Mouse (Mus musculus) CH12.LX (cell line): ENCODE results near the gene Slc39a7. TPM values are rescaled to one million over a fixed set of nuclear protein-coding genes. Genes with fewer than 3 reads are reported as not detected.

Experiments
- DNase-seq: peaks from one replicate; pipeline ENCODE4 v3.0.0-alpha.2; 2013; ENCODE audit errors: extremely low read depth
- H3K27ac ChIP-seq: 2 replicates; pipeline ENCODE4 v1.5.1; 2012; ENCODE audit warnings: low read depth, mild to moderate bottlenecking, control low read depth, moderate library complexity; ENCODE audit not compliant: insufficient read depth
- H3K27me3 ChIP-seq: replicated peaks from 2 replicates; pipeline ENCODE3; 2012; ENCODE audit warnings: inconsistent platforms
- H3K36me3 ChIP-seq, 2 experiments: replicated peaks in 1 of 2; 2 replicates each; pipeline versions ENCODE3 to v1.6.1; 2012; ENCODE audit warnings: inconsistent platforms in 1 of 2, low read length in 1 of 2, mild to moderate bottlenecking in 1 of 2, mixed read lengths in 1 of 2, moderate library complexity in 1 of 2; ENCODE audit not compliant: control insufficient read depth in 1 of 2, insufficient read depth in 1 of 2
- H3K4me1 ChIP-seq, 2 experiments: 2 replicates each; pipeline ENCODE4 v1.6.1; 2012; ENCODE audit warnings: inconsistent platforms in 1 of 2, moderate library complexity in 1 of 2; ENCODE audit not compliant: insufficient read depth in 2 of 2, control insufficient read depth in 1 of 2
- H3K4me2 ChIP-seq: 2 replicates; pipeline ENCODE4 v1.6.1; 2012; ENCODE audit warnings: low read depth, mild to moderate bottlenecking, control low read depth; ENCODE audit not compliant: poor library complexity, insufficient read depth, severe bottlenecking
- H3K4me3 ChIP-seq, 3 experiments: fragments of 150-350 bp in 1 of 3; sonication (generic) in 1 of 3; replicated peaks in 1 of 3; 2 replicates each; pipeline versions ENCODE3 to v1.5.1; 2011 to 2012; ENCODE audit warnings: low read depth in 2 of 3, low read length in 2 of 3, mild to moderate bottlenecking in 2 of 3, moderate library complexity in 2 of 3, control low read depth in 1 of 3, improper control_type of control experiment in 1 of 3, inconsistent platforms in 1 of 3, mixed read lengths in 1 of 3; ENCODE audit not compliant: poor library complexity in 1 of 3
- H3K79me2 ChIP-seq: replicated peaks from 2 replicates; pipeline ENCODE4 v1.6.1; 2012; ENCODE audit warnings: mild to moderate bottlenecking, moderate library complexity; ENCODE audit not compliant: control insufficient read depth, poor library complexity, insufficient read depth, severe bottlenecking; ENCODE audit errors: extremely low read depth
- H3K9ac ChIP-seq: 2 replicates; pipeline ENCODE4 v1.6.1; 2012; ENCODE audit warnings: low read depth, mild to moderate bottlenecking, control low read depth, moderate library complexity; ENCODE audit not compliant: insufficient read depth
- H3K9me3 ChIP-seq: replicated peaks from 2 replicates; pipeline ENCODE3; 2012; ENCODE audit warnings: low read length, inconsistent platforms, mixed read lengths
- CHD1 ChIP-seq: IDR thresholded peaks from 2 replicates; pipeline ENCODE4 v1.6.1; 2012; ENCODE audit warnings: low read depth, low read length, improper control_type of control experiment, inconsistent platforms
- CTCF ChIP-seq, 2 experiments: IDR thresholded peaks in 1 of 2; conservative IDR thresholded peaks in 1 of 2; 2 replicates each; pipeline ENCODE4 v1.5.1; 2011 to 2012; ENCODE audit warnings: low read depth in 2 of 2, low read length in 2 of 2, improper control_type of control experiment in 1 of 2, inconsistent platforms in 1 of 2, mild to moderate bottlenecking in 1 of 2, moderate library complexity in 1 of 2
- E2F4 ChIP-seq: IDR thresholded peaks from 2 replicates; pipeline ENCODE4 v1.6.1; 2011; ENCODE audit warnings: low read depth, low read length, improper control_type of control experiment; ENCODE audit not compliant: insufficient replicate concordance
- ELF1 ChIP-seq: IDR thresholded peaks from 2 replicates; pipeline ENCODE4 v1.6.1; 2014; ENCODE audit warnings: low read depth, mild to moderate bottlenecking, inconsistent platforms, low read length, improper control_type of control experiment
- EP300 ChIP-seq: IDR thresholded peaks from 2 replicates; pipeline ENCODE4 v1.6.1; 2011; ENCODE audit warnings: low read length, improper control_type of control experiment
- ETS1 ChIP-seq: conservative IDR thresholded peaks from 2 replicates; pipeline ENCODE4 v1.6.1; 2012; ENCODE audit warnings: low read depth, mild to moderate bottlenecking, inconsistent platforms, low read length, improper control_type of control experiment, moderate library complexity
- HCFC1 ChIP-seq: IDR thresholded peaks from 2 replicates; pipeline ENCODE4 v1.6.1; 2012; ENCODE audit warnings: low read depth, mild to moderate bottlenecking, inconsistent platforms, low read length, improper control_type of control experiment
- IRF4 ChIP-seq: IDR thresholded peaks from 2 replicates; pipeline ENCODE4 v1.6.1; 2014; ENCODE audit warnings: low read depth, mild to moderate bottlenecking, inconsistent platforms, low read length, improper control_type of control experiment
- MAFK ChIP-seq: IDR thresholded peaks from 2 replicates; pipeline ENCODE4 v1.6.1; 2011; ENCODE audit warnings: low read length, improper control_type of control experiment; ENCODE audit not compliant: insufficient replicate concordance
- MEF2A ChIP-seq: IDR thresholded peaks from 2 replicates; pipeline ENCODE4 v1.6.1; 2014; ENCODE audit warnings: low read depth, mild to moderate bottlenecking, inconsistent platforms, low read length, improper control_type of control experiment, borderline replicate concordance
- MXI1 ChIP-seq: IDR thresholded peaks from 2 replicates; pipeline ENCODE4 v1.6.1; 2011; ENCODE audit warnings: mild to moderate bottlenecking, low read depth, low read length, improper control_type of control experiment
- MYC ChIP-seq: IDR thresholded peaks from 2 replicates; pipeline ENCODE4 v1.6.1; 2011; ENCODE audit warnings: low read depth, mild to moderate bottlenecking, improper control_type of control experiment, low read length
- NELFE ChIP-seq: IDR thresholded peaks from 2 replicates; pipeline ENCODE4 v1.6.1; 2011; ENCODE audit warnings: low read depth, low read length, improper control_type of control experiment
- NRF1 ChIP-seq: IDR thresholded peaks from 2 replicates; pipeline ENCODE4 v1.6.1; 2014; ENCODE audit warnings: low read depth, mild to moderate bottlenecking, inconsistent platforms, low read length, improper control_type of control experiment, moderate library complexity
- PAX5 ChIP-seq: IDR thresholded peaks from 2 replicates; pipeline ENCODE4 v1.6.1; 2012; ENCODE audit warnings: low read length, inconsistent platforms, mixed read lengths
- POLR2A ChIP-seq: IDR thresholded peaks from 2 replicates; pipeline ENCODE4 v1.6.1; 2011; ENCODE audit warnings: low read depth, mild to moderate bottlenecking, improper control_type of control experiment, low read length
- POLR2AphosphoS2 ChIP-seq: IDR thresholded peaks from 2 replicates; pipeline ENCODE4 v1.6.1; 2011; ENCODE audit warnings: low read depth, low read length, improper control_type of control experiment
- RAD21 ChIP-seq: IDR thresholded peaks from 2 replicates; pipeline ENCODE4 v1.6.1; 2011; ENCODE audit warnings: low read depth, mild to moderate bottlenecking, low read length, improper control_type of control experiment, moderate library complexity
- RCOR1 ChIP-seq: conservative IDR thresholded peaks from 2 replicates; pipeline ENCODE4 v1.6.1; 2012; ENCODE audit warnings: low read depth, mild to moderate bottlenecking, inconsistent platforms, low read length, improper control_type of control experiment
- SIN3A ChIP-seq: IDR thresholded peaks from 2 replicates; pipeline ENCODE4 v1.6.1; 2012; ENCODE audit warnings: low read length, improper control_type of control experiment, inconsistent platforms
- SMC3 ChIP-seq: IDR thresholded peaks from 2 replicates; pipeline ENCODE4 v1.6.1; 2011; ENCODE audit warnings: low read depth, low read length, improper control_type of control experiment
- TBP ChIP-seq: conservative IDR thresholded peaks from 2 replicates; pipeline ENCODE4 v1.6.1; 2011; ENCODE audit warnings: low read depth, low read length, improper control_type of control experiment
- TCF12 ChIP-seq: IDR thresholded peaks from 2 replicates; pipeline ENCODE4 v1.6.1; 2014; ENCODE audit warnings: low read depth, mild to moderate bottlenecking, inconsistent platforms, low read length, improper control_type of control experiment
- ZC3H11A ChIP-seq: IDR thresholded peaks from 2 replicates; pipeline ENCODE4 v1.6.1; 2012; ENCODE audit warnings: low read depth, mild to moderate bottlenecking, inconsistent platforms, low read length, improper control_type of control experiment
- ZKSCAN1 ChIP-seq: IDR thresholded peaks from 2 replicates; pipeline ENCODE4 v1.6.1; 2012; ENCODE audit warnings: low read depth, inconsistent platforms, low read length, improper control_type of control experiment, borderline replicate concordance
- dilution Hi-C: fragments of 300-500 bp; cut with MboI; formaldehyde crosslinking; loops from 2 replicates; pipeline ENCODE4 v1.14.3; 2020; ENCODE audit warnings: low sequenced_read_pairs; ENCODE audit not compliant: extremely low pct_unique_long_range_greater_than_20kb, extremely low pct_ligation_motif_present
- in situ Hi-C: fragments of 300-500 bp; cut with MboI; formaldehyde crosslinking; loops from 3 replicates; pipeline ENCODE4 v1.14.3; 2019; ENCODE audit warnings: low sequenced_read_pairs, low pct_ligation_motif_present, low pct_unique_long_range_greater_than_20kb, mixed read lengths
- polyA plus RNA-seq: library from polyadenylated mRNA; unstranded; fragments of >175 nt; gene quantifications from 2 replicates; pipeline ENCODE4 v1.2.1, GENCODE M21; 2012; ENCODE audit warnings: low read depth; ENCODE audit not compliant: insufficient read length
- total RNA-seq, 2 experiments: library from RNA; depleted of rRNA; stranded (reverse); fragments of 300-350 nt in 1 of 2; fragments of >200 nt in 1 of 2; gene quantifications; 2 replicates each; pipeline ENCODE4 v1.2.3; 2012 to 2014

The Slc39a7 gene
- total and polyA plus RNA-seq, 3 experiments, result 96.8 to 116 (median 105) TPM

GRCm38 (mm10) chr17:34077549-34077948, 46.1 kb upstream of the Slc39a7 start:
- H3K4me1 ChIP-seq, result peaks cover 3 to 22% of the 10 kb centered on the region in 2 experiments; a peak in 3 of 4 replicates
- in situ Hi-C loops, result no loop called here
- peak; percentile 89 for DNase-seq
- H3K4me2 ChIP-seq, result peak overlapping the region; percentile 92
- no peak overlapping the region for H3K27ac ChIP-seq
- H3K9me3 ChIP-seq, result peaks cover 2% of the 10 kb centered on the region
- H3K9ac ChIP-seq, result peak overlapping the region; percentile 22; the same call in 1 of the 2 replicates
- H3K79me2 ChIP-seq, result no peaks in the 10 kb centered on the region
- TF ChIP-seq SMC3 (peak; percentile 77), MXI1 (0 out of 2 replicates have a peak, but pooled peaks have one; percentile 33), CTCF (conservative IDR thresholded peaks at IDR 0.05 in 1 of 2, IDR thresholded peaks at IDR 0.05 in 1 of 2; ENCODE audit: low read depth in 2 of 2, low read length in 2 of 2) (peak; percentile 55 to 85), RAD21 (peak; percentile 84), MEF2A (peak; percentile 27; the same call in 1 of the 2 replicates), CHD1 (no peak), RCOR1 (no peak), NRF1 (no peak), ZC3H11A (peak; percentile 35), SIN3A (no peak), TCF12 (0 out of 2 replicates have a peak, but pooled peaks have one; percentile 26)
- TF ChIP-seq, all 38 proteins: peak for 7
- Histone ChIP-seq H3K36me3 (no peaks in the 10 kb centered on the region), H3K4me3 (peak overlapping the region in 1 of 3 experiments; percentile 26), H3K27me3 (peaks cover 4% of the 10 kb centered on the region)
- dilution Hi-C loops, result no loop called here

GRCm38 (mm10) chr17:34075271-34075670, 43.8 kb upstream of the Slc39a7 start:
- in situ Hi-C loops, result no loop called here
- Histone ChIP-seq H3K4me3 (no peak overlapping the region), H3K79me2 (no peaks in the 10 kb centered on the region), H3K4me1 (peaks cover 3 to 28% of the 10 kb centered on the region in 2 experiments; a peak in 3 of 4 replicates), H3K4me2 (no peak overlapping the region), H3K36me3 (peaks cover 0 to 4% of the 10 kb centered on the region in 2 experiments), H3K9ac (no peak overlapping the region), H3K9me3 (no peaks in the 10 kb centered on the region), H3K27me3 (peaks cover 4% of the 10 kb centered on the region), H3K27ac (no peak overlapping the region)
- no peak for TF ChIP-seq HCFC1
- TF ChIP-seq PAX5, result no peak
- peak; percentile 59 to 79; a peak in 3 of 4 replicates for TF ChIP-seq CTCF (conservative IDR thresholded peaks at IDR 0.05 in 1 of 2, IDR thresholded peaks at IDR 0.05 in 1 of 2; ENCODE audit: low read depth in 2 of 2, low read length in 2 of 2)
- no peak for TF ChIP-seq ETS1
- no peak for TF ChIP-seq NELFE
- no peak for TF ChIP-seq ELF1
- no peak for TF ChIP-seq ZKSCAN1
- no peak for TF ChIP-seq MAFK
- no peak for TF ChIP-seq TBP
- TF ChIP-seq POLR2A, result no peak
- peak; percentile 43 for TF ChIP-seq SMC3
- no peak; the same call in 1 of the 2 replicates for TF ChIP-seq MYC
- TF ChIP-seq RCOR1, result 0 out of 2 replicates have a peak, but pooled peaks have one; percentile 23
- no peak for TF ChIP-seq POLR2AphosphoS2
- TF ChIP-seq E2F4, result no peak
- TF ChIP-seq RAD21, result peak; percentile 45
- no peak for TF ChIP-seq ZC3H11A
- TF ChIP-seq CHD1, result no peak
- TF ChIP-seq IRF4, result no peak
- TF ChIP-seq EP300, result no peak
- peak; percentile 78 for DNase-seq
- dilution Hi-C loops, result no loop called here
